Mouse (Mus musculus): ENCODE data around the gene Emc3.

Emc3 gene

GRCm38 (mm10) chr6:113530932-113531839 is at the start of gene Emc3, which contains the start of gene Fancd2:
Gene Emc3 (minus strand): TSS chr6:113531652.
Gene Fancd2 (plus strand): TSS chr6:113531682.
- DNase-seq = peak; percentile 81 to 94

DNA sequence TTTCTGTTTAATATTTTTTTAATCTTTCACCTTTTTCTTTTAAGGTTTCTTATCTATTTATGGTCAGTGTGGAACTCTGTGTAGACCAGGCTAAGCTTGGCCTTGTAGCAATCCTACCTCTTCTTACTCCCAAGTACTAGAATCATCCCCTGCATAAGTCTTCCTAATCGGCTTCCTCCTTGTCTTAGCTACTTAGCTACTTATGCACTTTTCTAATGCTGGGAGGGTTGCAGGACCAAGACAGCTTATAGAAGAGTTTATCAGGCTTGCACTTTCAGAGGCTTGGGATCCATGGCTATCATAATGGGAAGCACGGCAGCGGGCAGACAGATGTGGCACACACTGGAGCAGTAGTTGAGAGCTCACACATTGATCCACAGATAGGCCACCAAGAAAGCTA is 47.9 kb upstream of the Emc3 start:
- no peak for DNase-seq

- DNase-seq = no peak
These were observed 44.6 kb upstream of the Emc3 start for GRCm38 (mm10) chr6:113576044-113576443.

GRCm38 (mm10) chr6:113564557-113564956 is 33.1 kb upstream of the Emc3 start:
- DNase-seq = no peak

- no peak for DNase-seq
These were observed 28.3 kb upstream of the Emc3 start for GRCm38 (mm10) chr6:113559736-113560135.

DNA sequence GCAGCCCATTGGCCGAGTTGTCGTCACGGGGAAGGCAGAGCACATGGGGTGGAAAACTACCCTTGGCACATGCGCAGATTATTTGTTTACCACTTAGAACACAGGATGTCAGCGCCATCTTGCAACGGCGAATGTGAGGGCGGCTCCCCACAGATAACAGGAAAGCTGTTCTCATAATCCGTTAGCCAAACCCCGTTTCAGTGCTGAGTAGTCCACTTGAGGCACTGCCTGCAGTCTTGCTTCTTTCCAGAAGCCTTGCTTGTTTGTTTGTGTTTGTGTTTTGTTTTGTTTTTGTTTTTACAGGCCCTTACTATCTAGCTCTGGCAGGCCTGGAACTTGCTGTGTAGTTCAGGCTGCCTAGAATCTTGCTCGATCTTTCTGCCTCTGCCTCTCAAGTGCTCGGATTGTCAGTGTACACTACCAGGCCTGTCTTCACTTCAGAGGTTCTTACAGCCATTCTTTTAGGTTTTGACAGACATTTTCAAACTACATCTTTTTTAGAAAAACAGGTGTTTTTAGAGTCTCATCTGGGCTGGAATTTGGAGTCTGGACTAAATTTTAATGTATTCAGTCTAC is 12.5 kb upstream of the Emc3 start:
- DNase-seq = no peak

DNA sequence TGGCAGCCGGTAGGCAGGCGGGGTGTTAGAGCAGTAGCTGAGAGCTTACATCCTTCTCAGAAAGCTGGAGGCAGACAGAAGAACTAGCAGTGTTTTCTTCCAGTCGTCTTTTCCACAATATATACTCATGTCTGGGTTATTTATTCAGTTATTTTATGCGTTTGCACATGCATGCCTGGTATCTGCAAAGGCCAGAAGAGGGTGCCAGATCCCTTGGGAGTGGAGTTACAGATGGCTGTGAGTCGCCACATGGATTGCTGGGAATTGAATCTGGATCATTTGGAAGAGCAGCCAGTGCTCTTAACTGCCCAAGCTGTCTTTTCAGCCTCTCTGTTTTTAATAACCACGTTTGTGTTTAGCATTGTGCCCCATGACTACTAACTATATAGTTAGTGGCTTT is 10.2 kb upstream of the Emc3 start:
- DNase-seq = no peak

- DNase-seq = no peak
These were observed 3.4 kb upstream of the Emc3 start for GRCm38 (mm10) chr6:113534886-113535285.

DNA sequence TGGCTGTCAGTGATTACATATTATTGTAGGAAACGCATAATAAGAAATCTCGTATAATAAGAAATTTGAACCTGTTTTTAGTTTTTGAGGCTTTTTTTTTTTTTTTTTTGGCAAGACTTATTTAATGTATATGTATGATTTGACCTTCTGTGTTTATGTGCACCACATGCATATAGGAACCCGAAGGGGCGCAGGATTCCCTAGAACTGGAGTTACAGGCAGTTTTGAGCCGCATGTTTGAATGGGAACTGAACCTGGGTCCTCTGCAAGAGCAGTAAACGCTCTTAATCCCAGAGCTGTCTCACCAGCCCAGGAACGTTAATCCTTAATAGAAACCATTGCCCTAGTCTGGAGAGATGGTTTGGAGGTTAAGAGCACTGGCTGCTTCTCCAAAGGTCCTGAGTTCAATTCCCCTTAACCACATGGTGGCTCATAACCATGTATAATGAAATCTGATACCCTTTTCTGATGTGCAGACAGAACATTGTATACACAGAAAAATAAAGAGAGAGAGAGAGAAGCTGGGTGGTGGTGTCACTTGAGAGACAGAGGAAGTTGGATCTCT is 470 bp upstream of the Emc3 start:
- no peak for DNase-seq

GRCm38 (mm10) chr6:113523420-113523819 is 8.0 kb downstream of the Emc3 start:
- no peak for DNase-seq

- DNase-seq = no peak
These were observed 9.1 kb downstream of the Emc3 start for GRCm38 (mm10) chr6:113522310-113522709.

- DNase-seq = no peak
These were observed 13.9 kb downstream of the Emc3 start for GRCm38 (mm10) chr6:113517434-113518080.

GRCm38 (mm10) chr6:113514600-113514999 is 16.9 kb downstream of the Emc3 start:
- no peak for DNase-seq

- DNase-seq = no peak
These were observed 17.5 kb downstream of the Emc3 start for GRCm38 (mm10) chr6:113513944-113514343.

DNA sequence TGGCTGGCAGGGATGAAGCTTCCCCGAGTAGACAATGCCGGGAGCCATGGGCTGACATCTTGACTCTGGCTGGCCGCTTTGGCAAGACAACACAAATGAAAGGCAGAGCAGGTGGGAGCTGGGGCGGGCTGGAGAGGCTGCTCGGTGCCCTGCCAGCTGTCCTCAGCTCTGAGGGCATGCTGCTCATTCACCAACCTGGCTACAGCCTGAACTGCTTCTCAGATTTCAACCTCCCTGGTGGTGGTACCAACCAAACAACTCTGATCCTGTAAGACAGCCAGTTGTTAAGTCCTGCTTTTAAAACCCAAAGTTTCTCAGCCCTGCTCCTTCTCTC is 22.5 kb downstream of the Emc3 start:
- no peak for DNase-seq

DNA sequence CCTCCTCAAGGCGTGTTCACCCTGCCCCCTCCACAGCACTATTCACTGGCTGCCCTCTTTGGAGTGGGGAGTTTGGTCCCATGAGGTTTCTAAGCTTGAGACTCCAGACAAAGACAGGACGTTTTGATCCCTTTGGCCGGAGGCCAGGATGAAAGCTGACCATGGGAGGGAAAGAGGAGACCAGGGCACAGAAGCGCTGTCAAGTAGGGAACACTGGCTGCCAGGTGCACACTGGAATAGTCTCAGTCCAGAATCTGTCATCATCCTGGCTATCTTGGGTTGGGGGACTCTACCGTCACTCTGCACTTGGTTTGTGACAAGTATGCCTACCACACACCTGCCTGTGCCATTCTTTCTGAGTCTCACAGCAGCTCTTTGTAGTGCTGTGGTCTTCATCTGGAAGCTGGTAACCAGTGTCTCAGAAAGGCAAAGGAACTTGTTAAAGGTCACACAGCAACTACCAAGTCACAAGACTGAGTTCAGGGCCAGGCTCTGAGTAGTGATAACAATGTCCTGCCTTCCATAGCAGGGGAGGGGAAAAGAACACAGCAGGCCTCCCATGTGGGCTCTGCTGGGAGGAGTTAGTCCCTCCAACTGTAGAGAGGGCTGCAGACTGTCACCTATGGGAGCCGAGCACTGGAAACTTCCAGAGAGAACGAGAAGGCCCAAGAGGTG is 23.0 kb downstream of the Emc3 start:
- DNase-seq = no peak

DNA sequence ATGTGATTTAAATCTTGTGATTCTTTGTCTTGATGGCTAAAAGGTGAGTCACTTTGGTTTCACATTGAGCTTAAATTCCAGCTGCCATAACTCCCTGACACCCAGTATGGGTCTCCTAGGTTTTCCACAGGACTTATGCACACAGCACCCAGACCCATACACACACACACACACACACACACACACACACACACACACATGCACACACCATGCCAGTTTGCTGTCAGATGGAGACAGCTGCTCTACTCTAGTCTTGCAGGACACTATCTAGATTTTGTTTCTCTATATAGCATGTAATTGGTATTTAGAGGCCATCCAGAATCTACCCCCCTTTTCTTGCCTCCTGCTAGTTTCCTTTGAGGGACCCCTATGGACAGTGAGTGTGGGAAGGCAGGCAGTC is 24.3 kb downstream of the Emc3 start:
- no peak for DNase-seq

- DNase-seq = no peak
These were observed 25.8 kb downstream of the Emc3 start for GRCm38 (mm10) chr6:113505689-113506088.

- DNase-seq = no peak
These were observed 28.7 kb downstream of the Emc3 start for GRCm38 (mm10) chr6:113502801-113503200.

DNA sequence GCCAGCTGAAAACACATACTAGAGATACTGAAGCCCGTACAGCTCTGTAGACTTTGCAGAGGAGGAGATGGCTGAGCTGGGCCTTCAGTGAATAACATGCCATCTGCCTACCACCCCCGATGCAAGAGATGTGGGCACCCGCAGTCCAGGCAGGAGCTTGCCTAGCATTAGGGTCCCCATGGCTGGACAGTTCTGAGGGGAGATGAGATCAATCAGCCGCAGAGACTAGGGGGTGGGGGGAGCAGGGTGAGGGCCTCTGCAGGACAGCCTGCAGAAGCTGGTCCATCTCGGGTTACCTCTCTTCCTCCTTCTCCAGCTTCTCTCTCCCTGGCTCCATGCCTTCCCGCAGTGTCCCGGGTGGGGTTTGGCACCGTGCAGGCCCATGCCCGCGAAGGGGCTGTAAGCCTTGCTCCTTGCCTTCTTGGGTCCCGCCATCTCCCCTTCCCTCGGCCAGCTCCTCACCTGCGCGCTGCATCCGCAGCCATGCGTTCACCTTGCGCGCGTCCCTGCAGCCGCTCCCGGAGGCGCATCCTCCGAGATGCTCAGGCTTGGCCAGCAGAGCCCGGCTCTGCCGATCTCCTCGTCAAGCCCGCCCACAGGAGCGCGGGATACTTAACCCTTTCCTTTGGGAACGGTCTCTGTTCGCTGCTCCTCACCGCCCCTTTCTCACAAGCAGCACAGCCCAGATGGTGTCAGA is 29.9 kb downstream of the Emc3 start, which contains the start of gene Prrt3:
Gene Prrt3 (minus strand): TSS at position 544 of the 697 bp plus-strand sequence.
- DNase-seq = no peak

GRCm38 (mm10) chr6:113499346-113499745 is 32.1 kb downstream of the Emc3 start:
- no peak for DNase-seq

GRCm38 (mm10) chr6:113495071-113495675 is 36.3 kb downstream of the Emc3 start:
- DNase-seq = no peak

All from spleen, adult 18-20 months (tissue).